ENCODE assay signal across 10 mouse cellular contexts in the genomic region with DNA sequence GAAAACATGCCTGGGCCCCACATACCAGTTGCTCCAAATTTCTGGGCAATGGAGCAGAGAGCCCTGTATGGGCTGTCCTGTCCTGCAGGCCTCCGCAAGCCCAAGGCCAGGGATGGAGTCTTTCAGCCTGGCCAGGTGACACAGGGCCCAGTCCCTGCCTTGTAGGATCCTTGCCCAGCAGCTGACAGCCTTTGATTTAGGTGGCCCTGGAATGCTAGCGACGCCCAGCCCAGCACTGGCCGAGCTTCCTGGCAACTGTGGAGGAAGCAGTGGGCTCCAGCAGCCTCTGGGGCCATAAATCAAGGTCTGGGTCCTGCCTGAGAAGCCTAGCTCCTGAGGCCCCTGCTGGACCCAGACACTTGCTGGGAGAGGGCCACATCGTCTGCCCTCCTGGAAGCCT. TPM values are rescaled to one million over a fixed set of nuclear protein-coding genes. Genes with fewer than 3 reads are reported as not detected.
A peak's percentile ranks its signal among the peaks of the same experiment; 100 is the strongest.
DNase-seq lines count a peak whose midpoint lies in the region.
"Had no signal": no experiment of that assay in that cellular context is flagged by ENCODE, and none has a peak within 500 bp of the region (broad histone marks: within the 10 kb centered on the region; RNA-seq: fewer than 3 reads in every experiment).

No protein-coding gene starts in this region.

- peak; percentile 74 to 85 for DNase-seq in adrenal gland, adult (ENCODE audit: inconsistent age in 2 of 2, low spot score in 1 of 2)
- no peak for DNase-seq in adrenal gland, adult 18-20 months (ENCODE audit: low spot score in 2 of 2)
- peak; percentile 29 for DNase-seq in urinary bladder, postnatal 14 days (ENCODE audit: low spot score)
- DNase-seq in urinary bladder, postnatal 10 days (ENCODE audit: low spot score): no peak
- peak; percentile 59 to 71 for DNase-seq in kidney, postnatal 4 days
- no peak for DNase-seq in cerebellum, postnatal 36 days
- DNase-seq in layer of hippocampus, adult 9-10 months (ENCODE audit: low spot score): no peak
- DNase-seq in lung, postnatal 14 days: no peak
- DNase-seq: cerebellum, adult 8-10 months; lung, postnatal 4 days had no signal

RNA-seq across cellular contexts. Expression of gene Vmac, which starts 4.6 kb away (rescaled TPM):
- 10 to 100 TPM; 20.1 to 26.1 TPM for total RNA-seq in adrenal gland, adult 18-20 months (2021)

RNA-seq across cellular contexts. Expression of gene Ndufa11, which starts 4.9 kb away (rescaled TPM):
- 100 to 1,000 TPM; 276 to 402 TPM for total RNA-seq in adrenal gland, adult 18-20 months (2021)

RNA-seq across cellular contexts. Expression of gene Nrtn, which starts 34.9 kb away (rescaled TPM):
- total RNA-seq in adrenal gland, adult 18-20 months (2021): 1 to 10 TPM; 3.4 to 4.0 TPM

RNA-seq across cellular contexts. Expression of gene Dus3l, which starts 42.1 kb away (rescaled TPM):
- 10 to 100 TPM; 28.3 to 31.3 TPM for total RNA-seq in adrenal gland, adult 18-20 months (2021)

RNA-seq across cellular contexts. Expression of gene Prr22, which starts 47.6 kb away (rescaled TPM):
- under 1 TPM; 0.48 to 0.93 TPM for total RNA-seq in adrenal gland, adult 18-20 months (2021)

Comparison
In these comparisons a context has a peak if more than half of its experiments do, and no peak if none do; other contexts are left out.
1. DNase-seq: peak in adrenal gland, adult (2 of 2), urinary bladder, postnatal 14 days (single experiment) and kidney, postnatal 4 days (2 of 2); none in adrenal gland, adult 18-20 months (0 of 2), urinary bladder, postnatal 10 days (single experiment), cerebellum, postnatal 36 days (0 of 2), layer of hippocampus, adult 9-10 months (single experiment) and lung, postnatal 14 days (single experiment).